Mouse (Mus musculus): ENCODE data around the gene Kcnj5.

DNA sequence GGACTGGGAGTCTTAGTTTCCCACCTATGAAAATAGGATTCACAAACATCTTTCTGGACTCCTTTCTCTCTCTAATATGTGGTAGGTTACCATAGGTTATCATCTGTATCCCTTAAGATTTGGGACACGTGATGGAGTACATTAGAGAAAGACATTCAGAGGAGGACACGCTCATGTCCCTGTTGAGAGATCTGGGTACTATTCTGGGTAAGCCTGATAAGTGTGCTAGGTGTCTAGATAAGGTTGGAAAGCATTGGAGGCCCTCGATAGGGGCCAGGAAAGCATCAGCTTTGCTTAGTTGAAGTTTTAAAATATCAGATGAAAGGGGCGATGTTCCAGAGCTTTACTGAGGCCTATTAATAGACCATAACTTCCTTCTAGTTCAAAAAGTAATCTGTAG, 15.4 kb downstream of the Kcnj5 start:
- TF ChIP-seq POLR2A (IDR thresholded peaks at IDR 0.05; ENCODE audit: insufficient read depth, low read depth, low read length), result no peak
- TF ChIP-seq CTCF (IDR thresholded peaks at IDR 0.05; ENCODE audit: insufficient read depth, low read depth, low read length), result no peak
